Mouse (Mus musculus) 3134 (cell line): ENCODE data around the gene Rbm18.
A peak's percentile ranks its signal among the peaks of the same experiment; 100 is the strongest.

Experiments
- DNase-seq: peaks from one replicate; pipeline ENCODE4 v3.0.0-alpha.2; 2011; ENCODE audit warnings: low spot score; ENCODE audit not compliant: insufficient read length; ENCODE audit errors: extremely low read depth

Gene Rbm18

GRCm38 (mm10) chr2:36104956-36105741, 31.4 kb downstream of the Rbm18 start, which contains the start of gene Lhx6:
TSS of gene Lhx6 (minus strand) at chr2:36105408.
- peak; percentile 84 for DNase-seq

- DNase-seq, result no peak
These were observed 32.1 kb downstream of the Rbm18 start for GRCm38 (mm10) chr2:36104436-36104955.

GRCm38 (mm10) chr2:36103555-36104367, 32.8 kb downstream of the Rbm18 start:
- DNase-seq, result no peak

DNA sequence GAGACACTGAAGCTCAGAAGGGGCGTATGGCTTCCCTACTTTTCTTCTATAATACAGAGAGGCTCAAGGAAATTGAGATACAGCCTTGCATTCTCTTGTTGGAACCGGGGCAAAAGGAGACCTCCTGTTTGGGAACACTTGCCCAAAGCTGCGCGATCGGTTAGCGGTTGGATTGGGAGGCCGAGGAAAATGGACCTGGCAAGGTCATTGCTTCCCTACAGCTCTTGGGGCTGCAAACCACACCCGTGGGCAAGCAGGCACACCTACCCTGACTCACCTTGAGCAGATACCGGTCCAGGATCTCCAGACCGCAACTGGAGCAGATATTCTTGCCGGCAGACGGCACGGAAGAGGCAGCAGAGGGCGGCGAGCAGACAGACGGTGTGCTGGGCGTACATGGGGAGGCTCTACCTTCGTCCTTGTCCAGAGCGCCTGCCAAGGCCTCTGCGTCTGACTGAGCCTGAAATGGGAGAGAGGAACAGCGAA, 33.5 kb downstream of the Rbm18 start:
- no peak for DNase-seq

DNA sequence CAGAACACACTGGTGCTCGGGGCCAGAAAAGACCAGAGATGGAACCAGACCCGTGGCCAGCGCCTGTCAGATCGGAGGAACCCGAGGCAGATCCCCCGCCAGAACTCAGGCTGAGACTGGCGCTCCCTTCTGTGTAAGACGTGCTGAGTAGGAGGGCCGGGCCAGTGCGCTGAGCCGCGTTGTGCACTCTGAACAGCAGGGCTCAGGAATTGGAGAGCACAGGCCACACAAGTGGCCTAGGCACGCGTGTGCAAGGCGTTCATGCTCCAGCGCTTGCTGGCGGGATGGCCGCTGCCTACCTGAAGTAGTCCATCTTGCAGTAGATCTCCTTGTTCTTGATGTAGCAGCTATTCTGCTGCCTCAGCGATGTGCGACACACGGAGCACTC, 34.0 kb downstream of the Rbm18 start:
- DNase-seq, result no peak

DNA sequence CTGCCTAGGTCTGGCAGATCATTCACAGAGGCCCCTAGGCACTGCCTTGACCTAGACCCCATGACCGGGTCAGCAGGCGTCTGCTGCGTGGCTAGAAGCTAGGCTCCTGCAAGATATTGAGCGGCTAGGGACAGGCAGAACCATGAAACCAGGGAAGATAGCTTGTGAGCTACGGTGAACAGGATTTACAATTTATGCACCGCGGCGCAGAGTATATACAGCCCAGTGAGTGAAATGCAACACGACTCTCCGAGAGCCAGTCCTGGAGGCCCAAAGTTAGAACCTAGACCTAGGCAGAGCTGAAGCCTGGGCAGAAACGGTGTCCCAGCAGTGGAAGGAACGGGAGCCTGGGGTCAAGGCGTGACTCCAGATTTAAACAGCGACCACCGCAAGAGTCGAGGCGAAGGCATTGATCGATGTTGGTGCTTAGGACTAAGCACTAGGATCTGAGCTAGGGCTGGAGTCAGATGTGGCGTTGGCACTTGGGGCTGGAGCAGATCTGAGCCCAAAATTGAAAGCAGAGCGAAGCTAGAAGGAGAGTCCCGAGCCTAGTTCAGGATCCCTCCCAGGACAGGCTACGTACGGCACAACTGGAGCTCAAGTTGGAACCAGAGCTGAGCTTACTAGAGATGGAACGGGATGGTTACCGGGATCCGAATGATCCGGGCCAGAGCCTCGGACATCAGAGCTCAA, 34.6 kb downstream of the Rbm18 start:
- no peak for DNase-seq

GRCm38 (mm10) chr2:36099739-36100138, 36.8 kb downstream of the Rbm18 start:
- DNase-seq, result peak; percentile 51

- DNase-seq, result no peak
These were observed 38.6 kb downstream of the Rbm18 start for GRCm38 (mm10) chr2:36098021-36098420.

DNA sequence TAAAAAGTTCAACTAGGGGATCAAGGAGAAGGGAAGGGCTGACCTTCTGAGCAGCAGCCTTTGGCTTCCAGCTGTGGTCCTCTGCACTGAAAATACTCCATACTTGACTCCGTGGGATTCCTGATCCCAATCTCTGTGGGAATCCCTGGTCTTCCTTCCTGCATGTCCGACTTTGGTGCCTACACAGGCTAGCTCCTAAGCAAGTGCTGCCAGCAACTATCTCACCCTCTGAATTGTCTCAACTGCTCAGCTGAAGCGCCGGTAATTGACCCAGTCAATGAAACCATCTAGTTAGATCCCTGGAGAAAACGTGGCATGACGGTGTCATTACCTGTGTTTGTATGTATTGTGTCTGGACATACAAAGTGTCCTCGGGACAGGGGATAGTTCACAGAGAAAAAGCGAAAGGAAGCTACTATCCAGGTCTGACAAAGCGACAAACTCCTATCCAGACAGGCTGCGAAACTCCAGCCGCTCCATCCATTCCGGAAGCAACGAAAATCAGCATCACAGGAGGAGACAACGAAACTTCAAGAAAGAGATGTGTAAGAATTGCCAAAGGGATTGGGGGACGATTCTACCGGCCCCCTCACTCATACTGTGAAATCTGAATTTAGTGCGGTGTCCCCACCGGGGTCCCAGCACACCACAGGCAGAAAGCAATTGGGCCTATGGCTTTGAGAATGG, 39.3 kb downstream of the Rbm18 start:
- no peak for DNase-seq

- no peak for DNase-seq
These were observed 42.6 kb downstream of the Rbm18 start for GRCm38 (mm10) chr2:36093914-36094475.

- no peak for DNase-seq
These were observed 43.3 kb downstream of the Rbm18 start for GRCm38 (mm10) chr2:36093301-36093700.

- DNase-seq, result no peak
These were observed 43.8 kb downstream of the Rbm18 start for GRCm38 (mm10) chr2:36092748-36093147.

DNA sequence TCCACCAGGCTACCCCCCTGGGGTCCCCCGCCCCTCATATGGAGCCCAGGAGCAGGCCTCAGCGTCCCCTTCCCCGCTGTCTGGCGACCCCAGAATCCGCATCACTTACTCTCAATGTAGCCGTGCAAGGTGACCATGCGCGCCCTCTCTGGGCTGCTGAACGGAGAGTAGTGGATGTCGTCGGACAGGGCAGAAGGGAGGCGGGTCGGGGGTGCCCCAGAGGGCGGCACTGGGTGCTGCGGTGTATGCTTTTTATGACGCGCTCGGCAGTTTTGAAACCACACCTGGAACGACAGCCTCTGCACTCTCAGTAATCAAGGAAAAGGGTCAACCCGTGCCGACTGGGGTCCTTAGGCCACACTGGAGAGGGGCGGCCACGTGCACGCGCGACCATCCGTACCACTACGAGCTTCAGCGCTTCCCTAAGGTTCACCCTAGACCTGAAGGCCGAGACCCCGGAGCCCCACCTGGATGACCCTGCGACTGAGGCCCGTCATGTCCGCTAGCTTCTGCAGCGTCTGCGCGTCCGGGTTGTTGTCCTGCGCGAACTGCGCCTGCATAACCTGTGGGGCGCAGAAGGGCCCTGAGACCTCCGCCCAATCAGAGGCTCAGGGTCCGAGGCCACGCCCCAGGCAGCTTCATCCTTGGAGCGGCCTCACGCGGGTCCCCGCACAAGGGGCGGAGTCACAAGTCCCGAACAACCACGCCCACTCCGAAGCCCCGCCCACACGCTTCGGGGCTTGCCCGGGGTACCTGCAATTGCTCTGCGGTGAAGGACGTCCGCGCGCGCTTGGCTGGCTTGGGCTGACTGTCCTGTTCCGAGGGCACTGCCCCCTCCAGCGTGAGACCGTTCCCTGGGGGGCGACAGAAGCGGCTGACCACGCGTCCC, 45.5 kb downstream of the Rbm18 start:
- DNase-seq, result no peak

DNA sequence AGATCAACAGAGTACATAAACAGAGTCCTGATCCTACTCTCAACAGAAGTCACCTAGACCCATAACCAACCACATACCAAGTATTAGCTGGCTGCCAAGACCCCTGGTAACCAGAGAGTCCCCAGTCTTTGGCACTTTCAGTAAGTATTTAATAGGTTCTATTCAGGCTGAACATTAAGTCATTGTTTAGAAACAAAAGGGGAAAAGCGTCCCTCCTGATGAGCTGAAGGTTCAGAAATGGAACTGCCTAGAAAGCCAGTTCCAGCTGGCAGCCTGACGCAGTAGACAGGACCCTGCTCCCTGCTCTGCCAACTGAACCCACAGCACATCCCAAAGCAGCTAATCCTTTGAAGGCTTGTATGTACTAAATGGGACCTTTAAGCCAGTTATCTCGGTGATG, 47.4 kb downstream of the Rbm18 start:
- DNase-seq, result no peak

GRCm38 (mm10) chr2:36085041-36085440, 51.5 kb downstream of the Rbm18 start:
- DNase-seq, result no peak

- no peak for DNase-seq
These were observed 53.6 kb downstream of the Rbm18 start for GRCm38 (mm10) chr2:36082802-36083580.

DNA sequence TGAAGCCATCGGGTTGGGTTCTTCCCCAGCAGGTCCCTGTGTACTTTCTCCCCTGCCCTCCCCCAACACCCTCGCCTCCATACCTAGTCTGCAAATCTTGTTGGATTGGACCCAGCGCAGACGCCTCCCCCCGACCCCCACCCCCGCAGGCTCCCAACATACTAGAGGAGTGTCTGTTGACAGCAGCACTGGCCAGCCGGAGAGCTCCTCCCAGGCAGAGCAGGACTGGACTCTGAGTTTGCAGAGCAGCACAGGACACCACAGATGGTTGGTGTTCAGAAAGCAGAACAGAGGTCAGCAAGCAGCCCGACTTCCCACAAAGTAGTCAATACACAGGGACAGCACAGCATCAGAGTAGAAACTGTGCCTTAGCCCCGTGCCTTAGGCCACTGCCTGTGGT, 55.1 kb downstream of the Rbm18 start:
- no peak for DNase-seq

- DNase-seq, result no peak
These were observed 59.3 kb downstream of the Rbm18 start for GRCm38 (mm10) chr2:36077160-36077761.
